Mouse (Mus musculus): ENCODE measurements around the gene Cpne7. TPM values are rescaled to one million over a fixed set of nuclear protein-coding genes. Genes with fewer than 3 reads are reported as not detected.
A peak's percentile ranks its signal among the peaks of the same experiment; 100 is the strongest.

The Cpne7 gene
- polyA plus RNA-seq, 2 experiments: 0.50 to 3.0 TPM

DNA sequence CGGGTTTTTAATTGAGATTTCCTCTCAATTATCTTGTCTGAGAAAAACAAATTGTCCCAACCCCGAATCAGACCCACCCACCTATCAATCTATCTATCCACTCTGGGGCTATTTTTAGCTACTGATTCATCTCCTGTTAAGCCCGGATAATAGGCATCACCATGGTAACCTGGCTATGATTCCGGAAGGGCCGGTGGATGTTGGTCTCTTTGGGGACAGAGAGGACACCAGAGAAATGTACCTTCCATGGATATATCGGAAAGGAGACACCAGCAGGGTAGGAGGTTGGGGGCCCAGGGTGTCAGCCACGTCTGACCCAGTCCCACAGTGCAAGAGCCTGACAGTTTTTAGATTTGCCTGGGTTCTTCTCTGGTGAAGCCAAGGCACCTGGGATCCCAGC is 18.2 kb downstream of the Cpne7 start:
- no peak for TF ChIP-seq POLR2A (IDR thresholded peaks at IDR 0.05; ENCODE audit: borderline replicate concordance, extremely low read depth, insufficient read depth, insufficient read length)
- ATAC-seq (ENCODE audit: low FRiP score, low read depth) (no peak), DNase-seq (ENCODE audit: low spot score) (no peak)
- H3K27me3 ChIP-seq (ENCODE audit: control insufficient read depth, insufficient read depth, low read length): no peaks in the 10 kb centered on the region
- WGBS: 54% methylated on average over 7 of the region's 7 CpGs
- H3K4me3 ChIP-seq (replicated peaks; ENCODE audit: low read length): no peak overlapping the region
- H3K4me2 ChIP-seq (replicated peaks; ENCODE audit: low read depth, low read length, severe bottlenecking): no peak overlapping the region
- peaks cover 19% of the 10 kb centered on the region for H3K4me1 ChIP-seq (ENCODE audit: control insufficient read depth, insufficient read depth, low read length)
- H3K36me3 ChIP-seq (ENCODE audit: control insufficient read depth, insufficient read depth, low read length): no peaks in the 10 kb centered on the region
- peak overlapping the region; percentile 28; the same call in 1 of the 2 replicates for H3K9ac ChIP-seq (ENCODE audit: low read depth, low read length, severe bottlenecking)
- no peaks in the 10 kb centered on the region for H3K9me3 ChIP-seq (ENCODE audit: control insufficient read depth, low read length)
- H3K27ac ChIP-seq (replicated peaks; ENCODE audit: low read depth, low read length): no peak overlapping the region

DNA sequence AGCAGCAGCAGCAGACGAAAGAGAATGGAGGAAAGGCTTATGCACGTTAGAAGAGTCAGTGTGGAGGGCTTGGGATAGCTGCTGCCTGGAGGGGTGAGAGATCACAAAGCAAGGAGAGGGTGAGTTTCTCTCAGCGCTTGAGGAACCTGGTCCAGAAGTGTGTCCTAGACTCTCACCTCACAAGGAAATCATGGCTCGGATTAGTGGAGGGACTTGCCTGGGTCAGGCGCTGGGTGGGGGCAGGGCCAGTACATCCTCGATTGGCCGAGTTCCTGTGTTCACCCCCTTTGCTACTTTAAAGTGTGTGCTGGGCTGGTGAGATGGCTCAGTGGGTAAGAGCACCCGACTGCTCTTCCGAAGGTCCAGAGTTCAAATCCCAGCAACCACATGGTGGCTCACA is 18.6 kb downstream of the Cpne7 start:
- no peak for TF ChIP-seq POLR2A (IDR thresholded peaks at IDR 0.05; ENCODE audit: borderline replicate concordance, extremely low read depth, insufficient read depth, insufficient read length)
- WGBS: 62% methylated on average over 9 of the region's 9 CpGs
- H3K4me2 ChIP-seq (replicated peaks; ENCODE audit: low read depth, low read length, severe bottlenecking): no peak overlapping the region
- H3K4me3 ChIP-seq (replicated peaks; ENCODE audit: low read length): no peak overlapping the region
- H3K9ac ChIP-seq (ENCODE audit: low read depth, low read length, severe bottlenecking): peak overlapping the region; percentile 28; the same call in 1 of the 2 replicates
- DNase-seq (ENCODE audit: low spot score): no peak
- H3K27ac ChIP-seq (replicated peaks; ENCODE audit: low read depth, low read length): no peak overlapping the region
- H3K4me1 ChIP-seq (ENCODE audit: control insufficient read depth, insufficient read depth, low read length): peaks cover 19% of the 10 kb centered on the region
- no peaks in the 10 kb centered on the region for H3K27me3 ChIP-seq (ENCODE audit: control insufficient read depth, insufficient read depth, low read length)
- no peak for ATAC-seq (ENCODE audit: low FRiP score, low read depth)
- H3K36me3 ChIP-seq (ENCODE audit: control insufficient read depth, insufficient read depth, low read length): no peaks in the 10 kb centered on the region
- no peaks in the 10 kb centered on the region for H3K9me3 ChIP-seq (ENCODE audit: control insufficient read depth, low read length)

DNA sequence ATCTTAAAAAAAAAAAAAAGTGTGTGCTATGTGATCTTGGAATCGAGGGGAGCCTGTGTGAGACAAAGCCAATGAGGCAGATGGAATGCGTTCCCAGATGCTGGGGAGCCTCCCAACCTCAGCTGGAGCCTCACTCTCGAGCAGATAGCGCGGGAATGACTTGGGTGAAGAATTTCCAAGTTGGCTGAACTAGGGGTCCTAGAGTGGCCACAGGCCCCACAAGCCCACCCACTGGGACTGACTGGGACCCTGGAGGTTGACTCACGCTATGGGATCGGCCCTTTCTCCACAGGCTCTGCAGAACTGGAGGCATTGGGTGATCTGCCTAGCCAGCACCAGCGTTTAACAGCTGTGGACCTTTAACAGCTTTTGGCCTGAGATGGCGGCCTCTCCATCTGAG is 19.1 kb downstream of the Cpne7 start:
- Histone ChIP-seq H3K36me3 (ENCODE audit: control insufficient read depth, insufficient read depth, low read length) (no peaks in the 10 kb centered on the region), H3K27ac (replicated peaks; ENCODE audit: low read depth, low read length) (no peak overlapping the region)
- ATAC-seq (ENCODE audit: low FRiP score, low read depth): no peak

DNA sequence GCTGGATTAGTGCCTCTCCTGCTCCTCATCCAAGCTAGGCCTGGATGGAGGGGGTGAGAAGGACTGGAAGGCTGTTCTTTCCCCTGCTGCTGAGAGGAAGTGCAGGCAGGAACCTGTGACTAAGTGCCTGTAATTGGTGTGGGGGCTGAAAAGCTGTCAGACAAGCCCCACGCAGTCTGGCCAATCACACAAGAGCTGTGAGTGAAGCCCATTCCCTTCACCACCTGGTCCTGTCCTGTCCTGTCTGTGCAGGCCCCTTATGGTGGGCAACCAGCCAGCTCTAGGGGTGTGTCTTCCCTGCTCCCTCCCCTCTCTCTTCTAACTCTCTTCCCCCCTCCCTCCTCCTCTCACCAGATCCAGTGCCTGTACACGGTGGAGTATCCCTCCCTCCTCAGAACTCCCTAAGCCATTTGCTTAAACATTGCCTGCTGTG is 20.5 kb downstream of the Cpne7 start:
- DNase-seq (ENCODE audit: low spot score) (peak; percentile 93), ATAC-seq (ENCODE audit: low FRiP score, low read depth) (peak; percentile 89)
- Histone ChIP-seq H3K9me3 (ENCODE audit: control insufficient read depth, low read length) (no peaks in the 10 kb centered on the region), H3K27me3 (ENCODE audit: control insufficient read depth, insufficient read depth, low read length) (no peaks in the 10 kb centered on the region), H3K4me3 (replicated peaks; ENCODE audit: low read length) (no peak overlapping the region), H3K36me3 (ENCODE audit: control insufficient read depth, insufficient read depth, low read length) (no peaks in the 10 kb centered on the region), H3K4me2 (replicated peaks; ENCODE audit: low read depth, low read length, severe bottlenecking) (no peak overlapping the region), H3K4me1 (ENCODE audit: control insufficient read depth, insufficient read depth, low read length) (peaks cover 28% of the 10 kb centered on the region), H3K9ac (ENCODE audit: low read depth, low read length, severe bottlenecking) (peak overlapping the region; percentile 32; the same call in 1 of the 2 replicates), H3K27ac (replicated peaks; ENCODE audit: low read depth, low read length) (peak overlapping the region; percentile 80)
- 5% methylated on average over 2 of the region's 2 CpGs for WGBS
- no peak for TF ChIP-seq POLR2A (IDR thresholded peaks at IDR 0.05; ENCODE audit: borderline replicate concordance, extremely low read depth, insufficient read depth, insufficient read length)

More for the DNA sequence above, 19.1 kb downstream of the Cpne7 start:
- WGBS: 79% methylated on average over 9 of the region's 9 CpGs
- no peak for TF ChIP-seq POLR2A (IDR thresholded peaks at IDR 0.05; ENCODE audit: borderline replicate concordance, extremely low read depth, insufficient read depth, insufficient read length)
- H3K4me1 ChIP-seq (ENCODE audit: control insufficient read depth, insufficient read depth, low read length): peaks cover 19% of the 10 kb centered on the region
- H3K27me3 ChIP-seq (ENCODE audit: control insufficient read depth, insufficient read depth, low read length): no peaks in the 10 kb centered on the region
- no peak for DNase-seq (ENCODE audit: low spot score)
- no peak overlapping the region for H3K9ac ChIP-seq (ENCODE audit: low read depth, low read length, severe bottlenecking)
- no peak overlapping the region for H3K4me3 ChIP-seq (replicated peaks; ENCODE audit: low read length)
- no peaks in the 10 kb centered on the region for H3K9me3 ChIP-seq (ENCODE audit: control insufficient read depth, low read length)
- no peak overlapping the region for H3K4me2 ChIP-seq (replicated peaks; ENCODE audit: low read depth, low read length, severe bottlenecking)

DNA sequence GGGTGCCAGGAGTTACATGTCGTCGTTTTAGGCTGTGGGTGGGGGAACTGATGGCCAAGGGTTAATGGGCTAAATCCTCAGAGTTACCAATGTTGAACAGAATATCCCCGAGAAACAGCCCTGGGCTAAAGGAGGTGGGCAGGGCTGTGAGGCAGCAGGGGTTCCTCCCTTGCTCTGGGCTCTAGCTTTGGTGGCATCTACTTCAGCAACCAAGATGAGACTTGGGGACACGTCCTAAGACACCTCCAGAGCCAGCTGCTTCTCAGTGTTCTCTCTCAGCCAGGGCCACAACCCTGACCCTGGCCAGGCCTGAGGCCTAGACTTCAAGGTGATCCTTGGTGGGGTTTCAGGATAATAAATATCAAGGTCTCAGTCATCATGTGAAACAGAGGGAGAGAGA is 21.6 kb downstream of the Cpne7 start:
- WGBS: 37% methylated on average over 4 of the region's 4 CpGs
- no peak for TF ChIP-seq POLR2A (IDR thresholded peaks at IDR 0.05; ENCODE audit: borderline replicate concordance, extremely low read depth, insufficient read depth, insufficient read length)
- H3K9ac ChIP-seq (ENCODE audit: low read depth, low read length, severe bottlenecking): no peak overlapping the region
- H3K4me1 ChIP-seq (ENCODE audit: control insufficient read depth, insufficient read depth, low read length): peaks cover 28% of the 10 kb centered on the region
- no peak overlapping the region for H3K4me2 ChIP-seq (replicated peaks; ENCODE audit: low read depth, low read length, severe bottlenecking)
- no peaks in the 10 kb centered on the region for H3K9me3 ChIP-seq (ENCODE audit: control insufficient read depth, low read length)
- H3K27me3 ChIP-seq (ENCODE audit: control insufficient read depth, insufficient read depth, low read length): no peaks in the 10 kb centered on the region
- ATAC-seq (ENCODE audit: low FRiP score, low read depth) (no peak), DNase-seq (ENCODE audit: low spot score) (no peak)
- no peak overlapping the region for H3K27ac ChIP-seq (replicated peaks; ENCODE audit: low read depth, low read length)
- no peaks in the 10 kb centered on the region for H3K36me3 ChIP-seq (ENCODE audit: control insufficient read depth, insufficient read depth, low read length)
- no peak overlapping the region for H3K4me3 ChIP-seq (replicated peaks; ENCODE audit: low read length)

Data from limb, embryonic 14.5 days (tissue).